Mouse (Mus musculus) midbrain, embryonic 10.5 days (tissue): ENCODE data around the gene Pcca. TPM values are rescaled to one million over a fixed set of nuclear protein-coding genes. Genes with fewer than 3 reads are reported as not detected.

Source experiments
- DNase-seq: peaks from one replicate; pipeline ENCODE4 v3.0.0-alpha.2; 2017; ENCODE audit warnings: low spot score
- H3K27ac ChIP-seq: fragments of 300-500 bp; sonication (generic); replicated peaks from 2 replicates; pipeline ENCODE4 v1.5.1; 2016; ENCODE audit warnings: mild to moderate bottlenecking
- H3K27me3 ChIP-seq: fragments of 300-500 bp; sonication (generic); 2 replicates; pipeline ENCODE4 v1.6.1; 2016; ENCODE audit warnings: low read depth, mild to moderate bottlenecking; ENCODE audit not compliant: poor library complexity, severe bottlenecking
- H3K36me3 ChIP-seq: fragments of 300-500 bp; sonication (generic); 2 replicates; pipeline ENCODE4 v1.6.1; 2016; ENCODE audit warnings: mild to moderate bottlenecking, moderate library complexity
- H3K4me1 ChIP-seq: fragments of 300-500 bp; sonication (generic); 2 replicates; pipeline ENCODE4 v1.6.1; 2016
- H3K4me3 ChIP-seq: fragments of 300-500 bp; sonication (generic); 2 replicates; pipeline ENCODE4 v1.5.1; 2016; ENCODE audit warnings: mild to moderate bottlenecking, moderate library complexity
- H3K9me3 ChIP-seq: fragments of 300-500 bp; sonication (generic); replicated peaks from 2 replicates; pipeline ENCODE4 v1.6.1; 2016; ENCODE audit warnings: mild to moderate bottlenecking
- WGBS: fragments of 180-500 bp; shearing (Covaris S2); methylation state at CpG from one replicate; pipeline ENCODE4 v1.1.7; 2016; 5-methylcytosine and 5-hydroxymethylcytosine counted together
- polyA plus RNA-seq: library from polyadenylated mRNA; unstranded; fragments of >200 nt; fragmentation: Nextera tagmentation; extraction: Ambion mirVana; gene quantifications from 2 replicates; pipeline ENCODE4 v1.2.1, GENCODE M21; 2016

Pcca gene
- polyA plus RNA-seq, 1 experiment from 2014 or later, result 30.5 TPM

DNA sequence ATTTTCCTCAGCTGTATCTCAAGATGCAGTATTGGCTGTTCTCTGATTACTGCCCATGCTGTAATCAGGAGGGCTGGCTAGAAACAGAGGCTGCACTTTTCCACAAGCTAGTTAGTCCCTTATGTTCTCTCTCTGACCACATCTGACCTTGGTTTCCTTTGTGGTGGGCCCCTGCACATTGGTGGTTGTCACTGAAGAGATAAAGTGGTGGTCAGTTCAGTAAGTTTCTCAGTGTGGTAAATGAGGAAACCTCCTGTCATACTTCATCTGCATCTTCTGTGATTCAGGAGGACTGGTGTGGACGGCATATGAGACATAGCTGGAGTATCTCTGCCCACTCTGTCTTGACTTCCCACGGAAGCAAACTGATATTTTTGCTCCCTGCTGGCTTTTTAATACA lies 254.1 kb downstream of the Pcca start:
- Histone ChIP-seq H3K4me3 (no peak overlapping the region), H3K36me3 (no peaks in the 10 kb centered on the region), H3K9me3 (no peaks in the 10 kb centered on the region), H3K27me3 (no peaks in the 10 kb centered on the region), H3K4me1 (no peaks in the 10 kb centered on the region), H3K27ac (no peak overlapping the region)
- 73% methylated on average over 2 of the region's 2 CpGs for WGBS
- no peak for DNase-seq

DNA sequence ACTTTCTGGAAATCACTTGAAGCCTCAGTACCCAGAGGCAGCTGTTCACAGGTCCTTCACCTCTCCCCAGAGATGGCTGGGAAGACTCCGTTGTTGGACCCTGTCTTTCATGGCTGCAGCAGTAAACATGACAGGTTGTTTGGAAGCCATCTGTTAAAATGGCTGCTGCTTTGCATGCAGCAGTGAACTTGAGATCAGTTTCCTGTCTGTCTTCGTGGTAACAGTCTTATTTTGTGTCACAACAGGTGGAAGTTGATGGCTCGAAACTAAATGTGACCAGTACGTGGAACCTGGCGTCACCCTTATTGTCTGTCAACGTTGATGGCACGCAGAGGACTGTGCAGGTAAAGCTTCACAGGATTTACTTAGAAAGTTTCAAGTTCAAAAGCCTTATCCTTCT lies 256.0 kb downstream of the Pcca start:
- Histone ChIP-seq H3K27me3 (no peaks in the 10 kb centered on the region), H3K27ac (no peak overlapping the region), H3K9me3 (no peaks in the 10 kb centered on the region), H3K36me3 (no peaks in the 10 kb centered on the region), H3K4me1 (peaks cover 4% of the 10 kb centered on the region), H3K4me3 (no peak overlapping the region)
- WGBS, result 91% methylated on average over 7 of the region's 7 CpGs
- DNase-seq, result no peak

- H3K36me3 ChIP-seq, result no peaks in the 10 kb centered on the region
- H3K27ac ChIP-seq, result no peak overlapping the region
- no peaks in the 10 kb centered on the region for H3K27me3 ChIP-seq
- no peak overlapping the region for H3K4me3 ChIP-seq
- WGBS, result 88% methylated on average over 4 of the region's 4 CpGs
- H3K9me3 ChIP-seq, result no peaks in the 10 kb centered on the region
- H3K4me1 ChIP-seq, result peaks cover 9% of the 10 kb centered on the region
- no peak for DNase-seq
Measured at GRCm38 (mm10) chr14:122793368-122793767, 259.2 kb downstream of the Pcca start.

DNA sequence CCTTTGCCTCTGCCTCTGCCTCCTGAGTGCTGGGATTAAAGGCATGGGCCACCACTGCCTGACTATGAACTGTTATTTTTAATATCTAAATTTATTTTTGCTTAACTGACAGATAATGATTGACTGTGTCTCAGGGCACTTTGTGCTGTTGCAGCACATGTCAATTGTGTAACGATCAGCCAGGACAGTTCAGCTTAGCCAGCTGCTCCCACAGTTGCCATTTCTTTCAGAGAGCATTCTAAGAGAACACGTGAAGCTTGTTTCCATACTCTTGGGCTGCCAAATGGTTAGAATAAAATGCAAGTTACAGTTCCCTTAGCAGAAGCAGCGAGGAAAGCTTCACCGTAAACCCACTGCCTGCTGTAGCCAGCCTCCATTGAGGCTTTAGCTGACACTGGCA lies 266.2 kb downstream of the Pcca start:
- peaks cover 5% of the 10 kb centered on the region; the same call in 1 of the 2 replicates for H3K4me1 ChIP-seq
- no peaks in the 10 kb centered on the region for H3K27me3 ChIP-seq
- no peak for DNase-seq
- H3K27ac ChIP-seq, result no peak overlapping the region
- no peaks in the 10 kb centered on the region for H3K36me3 ChIP-seq
- no peak overlapping the region for H3K4me3 ChIP-seq
- 87% methylated on average over 4 of the region's 4 CpGs for WGBS
- no peaks in the 10 kb centered on the region for H3K9me3 ChIP-seq

DNA sequence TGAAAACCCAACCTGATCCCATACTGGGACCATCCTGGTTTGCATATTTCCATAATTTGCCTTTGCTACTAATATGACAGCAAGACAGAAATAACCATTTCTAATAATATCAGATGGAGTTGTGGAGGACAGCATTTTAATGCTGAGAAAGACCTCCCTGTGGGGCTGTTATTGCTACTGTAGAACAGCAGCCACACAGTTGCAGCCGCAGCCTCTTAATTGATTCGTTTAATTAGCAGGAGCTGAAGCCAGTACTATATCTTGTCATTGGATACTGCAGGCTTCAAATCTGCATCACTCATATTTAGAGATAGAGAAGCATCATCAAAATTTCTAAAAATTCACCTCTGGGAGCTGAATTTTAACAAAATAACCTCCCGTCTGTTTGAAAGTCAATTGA lies 286.9 kb downstream of the Pcca start:
- H3K36me3 ChIP-seq, result no peaks in the 10 kb centered on the region
- H3K9me3 ChIP-seq, result no peaks in the 10 kb centered on the region
- no peak overlapping the region for H3K4me3 ChIP-seq
- H3K27ac ChIP-seq, result no peak overlapping the region
- no peak for DNase-seq
- H3K4me1 ChIP-seq, result no peaks in the 10 kb centered on the region
- no peaks in the 10 kb centered on the region for H3K27me3 ChIP-seq
- WGBS, result 90% methylated on average over 3 of the region's 3 CpGs

- no peak for DNase-seq
- 87% methylated on average over 2 of the region's 2 CpGs for WGBS
Measured at GRCm38 (mm10) chr14:122823791-122824190, 289.7 kb downstream of the Pcca start.

GRCm38 (mm10) chr14:122825464-122825863 lies 291.3 kb downstream of the Pcca start:
- Histone ChIP-seq H3K36me3 (no peaks in the 10 kb centered on the region), H3K27ac (no peak overlapping the region), H3K4me3 (no peak overlapping the region), H3K9me3 (no peaks in the 10 kb centered on the region), H3K27me3 (no peaks in the 10 kb centered on the region), H3K4me1 (no peaks in the 10 kb centered on the region)
- WGBS, result 96% methylated on average over 2 of the region's 2 CpGs
- no peak for DNase-seq

More at GRCm38 (mm10) chr14:122823791-122824190, 289.7 kb downstream of the Pcca start:
- Histone ChIP-seq H3K27ac (no peak overlapping the region), H3K4me3 (no peak overlapping the region), H3K36me3 (no peaks in the 10 kb centered on the region), H3K27me3 (no peaks in the 10 kb centered on the region), H3K4me1 (no peaks in the 10 kb centered on the region), H3K9me3 (no peaks in the 10 kb centered on the region)

DNA sequence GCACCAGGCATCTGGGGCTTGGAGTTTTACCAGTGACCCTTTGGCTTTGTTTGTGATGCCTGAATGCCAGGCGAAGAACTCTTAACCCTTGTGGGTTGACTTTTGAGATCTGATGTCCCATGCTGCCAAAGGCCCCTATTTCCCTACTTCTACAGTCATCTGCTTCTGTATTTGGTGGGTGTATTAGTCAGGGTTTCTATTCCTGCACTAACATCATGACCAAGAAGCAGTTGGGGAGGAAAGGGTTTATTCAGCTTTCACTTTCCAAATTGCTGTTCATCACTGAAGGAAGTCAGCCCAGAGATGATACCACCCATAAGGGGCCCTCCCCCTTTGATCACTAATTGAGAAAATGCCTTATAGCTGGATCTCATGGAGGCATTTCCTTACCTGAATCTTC lies 296.3 kb downstream of the Pcca start:
- H3K27me3 ChIP-seq, result no peaks in the 10 kb centered on the region
- no peak overlapping the region for H3K27ac ChIP-seq
- DNase-seq, result no peak
- no peaks in the 10 kb centered on the region for H3K36me3 ChIP-seq
- H3K4me1 ChIP-seq, result no peaks in the 10 kb centered on the region
- H3K9me3 ChIP-seq, result no peaks in the 10 kb centered on the region
- 82% methylated on average over 1 of the region's 1 CpGs for WGBS
- no peak overlapping the region for H3K4me3 ChIP-seq

DNA sequence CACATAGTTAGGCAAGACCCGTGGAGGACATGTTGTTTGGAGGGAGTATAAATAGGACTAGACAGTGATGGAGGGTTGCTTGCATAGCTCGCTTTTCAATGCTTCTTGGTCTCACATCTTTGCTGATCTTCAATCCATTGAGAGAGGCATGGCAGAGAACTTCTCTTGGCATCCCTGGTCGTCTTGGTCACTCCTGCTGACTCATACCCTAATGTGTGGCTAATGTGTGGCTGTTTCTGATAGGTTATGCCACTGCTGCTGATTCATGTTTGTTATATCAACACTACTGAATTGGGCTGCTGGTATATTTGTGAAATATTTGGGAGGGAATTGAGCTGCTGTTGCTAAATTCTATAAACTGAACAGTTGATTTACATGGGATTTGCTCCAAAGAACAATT lies 299.5 kb downstream of the Pcca start:
- Histone ChIP-seq H3K4me1 (peaks cover 10% of the 10 kb centered on the region), H3K36me3 (no peaks in the 10 kb centered on the region), H3K27me3 (no peaks in the 10 kb centered on the region), H3K27ac (no peak overlapping the region), H3K4me3 (no peak overlapping the region), H3K9me3 (no peaks in the 10 kb centered on the region)
- DNase-seq, result no peak
- WGBS, result 93% methylated on average over 3 of the region's 3 CpGs

- Histone ChIP-seq H3K27me3 (no peaks in the 10 kb centered on the region), H3K4me1 (peaks cover 10% of the 10 kb centered on the region), H3K4me3 (no peak overlapping the region), H3K36me3 (no peaks in the 10 kb centered on the region), H3K27ac (no peak overlapping the region), H3K9me3 (no peaks in the 10 kb centered on the region)
- 100% methylated on average over 1 of the region's 1 CpGs for WGBS
- no peak for DNase-seq
Measured at GRCm38 (mm10) chr14:122834753-122835152, 300.6 kb downstream of the Pcca start.

GRCm38 (mm10) chr14:122835487-122836190 lies 301.5 kb downstream of the Pcca start:
- Histone ChIP-seq H3K27ac (no peak overlapping the region), H3K9me3 (no peaks in the 10 kb centered on the region), H3K4me3 (no peak overlapping the region), H3K4me1 (peaks cover 10% of the 10 kb centered on the region), H3K36me3 (no peaks in the 10 kb centered on the region), H3K27me3 (no peaks in the 10 kb centered on the region)
- peak; percentile 12 for DNase-seq
- 56% methylated on average over 7 of the region's 7 CpGs for WGBS

- DNase-seq, result peak; percentile 20
- WGBS, result 27% methylated on average over 4 of the region's 4 CpGs
- H3K4me3 ChIP-seq, result no peak overlapping the region
- no peaks in the 10 kb centered on the region for H3K36me3 ChIP-seq
- H3K27ac ChIP-seq, result no peak overlapping the region
- peaks cover 10% of the 10 kb centered on the region for H3K4me1 ChIP-seq
- H3K9me3 ChIP-seq, result no peaks in the 10 kb centered on the region
- no peaks in the 10 kb centered on the region for H3K27me3 ChIP-seq
Measured at GRCm38 (mm10) chr14:122836221-122836620, 302.1 kb downstream of the Pcca start.

DNA sequence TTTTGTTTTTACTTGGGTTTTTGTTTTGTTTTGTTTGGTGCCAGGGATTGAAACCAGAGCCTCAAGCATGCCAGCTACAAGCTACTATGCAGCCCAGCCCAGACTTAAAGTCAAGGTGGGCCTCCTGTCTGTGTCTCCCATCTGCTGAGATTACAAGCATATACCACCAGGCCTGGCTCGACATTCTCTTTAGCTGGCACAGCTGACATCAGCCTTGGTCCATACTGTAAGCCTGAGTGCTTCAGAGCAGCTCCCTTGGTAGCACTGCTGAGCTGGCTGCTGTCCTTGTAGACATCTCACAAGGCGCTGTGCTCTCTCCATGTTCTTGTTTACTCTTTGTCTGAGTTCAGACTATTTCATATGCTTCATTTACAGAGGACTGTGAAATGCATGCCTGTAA lies 302.9 kb downstream of the Pcca start:
- Histone ChIP-seq H3K4me1 (peaks cover 10% of the 10 kb centered on the region), H3K9me3 (no peaks in the 10 kb centered on the region), H3K27me3 (no peaks in the 10 kb centered on the region), H3K4me3 (no peak overlapping the region), H3K27ac (no peak overlapping the region), H3K36me3 (no peaks in the 10 kb centered on the region)
- DNase-seq, result no peak
- WGBS, result 74% methylated on average over 2 of the region's 2 CpGs
